Mouse (Mus musculus) CD8-positive naive resting alpha-beta T cell, adult 2 months (primary cell): ENCODE data around the gene Krtdap.
A peak's percentile ranks its signal among the peaks of the same experiment; 100 is the strongest.
"Not testable (repeated sequence)": the region's sequence is repeated elsewhere in the genome, so short reads cannot be mapped to it uniquely, and the experiment has no call there.

Source experiments
- DNase-seq, 2 experiments: peaks; one replicate each; pipeline ENCODE4 v3.0.0; 2022; ENCODE audit warnings: low read depth in 2 of 2, low spot score in 2 of 2

Gene Krtdap

GRCm38 (mm10) chr7:30785721-30786546 is 1.8 kb upstream of the Krtdap start:
- DNase-seq = no peak

GRCm38 (mm10) chr7:30790141-30790540 is 2.4 kb downstream of the Krtdap start:
- DNase-seq = no peak

GRCm38 (mm10) chr7:30791921-30792320 is 4.2 kb downstream of the Krtdap start:
- DNase-seq = no peak

GRCm38 (mm10) chr7:30794921-30795320 is 7.2 kb downstream of the Krtdap start:
- DNase-seq = no peak

- DNase-seq = no peak
Observed at GRCm38 (mm10) chr7:30796790-30797189, 9.1 kb downstream of the Krtdap start.

- no peak for DNase-seq
Observed at GRCm38 (mm10) chr7:30800653-30801052, 13.0 kb downstream of the Krtdap start.

GRCm38 (mm10) chr7:30803256-30803655 is 15.6 kb downstream of the Krtdap start:
- DNase-seq = no peak

GRCm38 (mm10) chr7:30804026-30804715 is 16.5 kb downstream of the Krtdap start:
- DNase-seq = no peak

- peak; percentile 53 to 54 for DNase-seq
Observed at GRCm38 (mm10) chr7:30805924-30806323, 18.2 kb downstream of the Krtdap start.

- no peak for DNase-seq
Observed at GRCm38 (mm10) chr7:30810319-30810718, 22.6 kb downstream of the Krtdap start.

GRCm38 (mm10) chr7:30811757-30812290 is 24.1 kb downstream of the Krtdap start:
- no peak for DNase-seq

- DNase-seq = no peak
Observed at GRCm38 (mm10) chr7:30812291-30812807, 24.7 kb downstream of the Krtdap start.

- no peak for DNase-seq
Observed at GRCm38 (mm10) chr7:30820131-30820530, 32.4 kb downstream of the Krtdap start.

- no peak for DNase-seq
Observed at GRCm38 (mm10) chr7:30820854-30821445, 33.3 kb downstream of the Krtdap start.

GRCm38 (mm10) chr7:30821532-30821931 is 33.8 kb downstream of the Krtdap start:
- no peak for DNase-seq

- no peak for DNase-seq
Observed at GRCm38 (mm10) chr7:30823675-30824074, 36.0 kb downstream of the Krtdap start, which contains the start of gene Ffar2. Ffar2 (minus strand) TSS chr7:30823775.

- no peak for DNase-seq
Observed at GRCm38 (mm10) chr7:30824306-30824705, 36.6 kb downstream of the Krtdap start.

GRCm38 (mm10) chr7:30826660-30827059 is 39.0 kb downstream of the Krtdap start:
- DNase-seq = no peak

GRCm38 (mm10) chr7:30828871-30829270 is 41.2 kb downstream of the Krtdap start:
- not testable (repeated sequence) for DNase-seq

GRCm38 (mm10) chr7:30829428-30829827 is 41.7 kb downstream of the Krtdap start:
- no peak for DNase-seq

- DNase-seq = peak; percentile 6 to 8
Observed at GRCm38 (mm10) chr7:30832261-30832660, 44.6 kb downstream of the Krtdap start.
